Mouse (Mus musculus) left cerebral cortex, postnatal 14 days (tissue): ENCODE measurements around the gene Coro6. TPM values are rescaled to one million over a fixed set of nuclear protein-coding genes. Genes with fewer than 3 reads are reported as not detected.

Experiments
- total RNA-seq, 2 experiments: library from RNA; stranded (reverse); gene quantifications; 2 replicates each; pipeline ENCODE4 v1.2.3; 2021

Gene Coro6
- total RNA-seq, 2 experiments from 2014 or later: 31.3 to 32.4 TPM

Other genes with a start within 250 kb of the Coro6 start
- 10 to 100 TPM; 40.5 to 42.8 TPM for gene Ssh2, start 246.1 kb upstream of the Coro6 start, total RNA-seq
- 100 to 1,000 TPM; 127 to 129 TPM for gene Ankrd13b, start 27.3 kb downstream of the Coro6 start, total RNA-seq
- 100 to 1,000 TPM; 150 to 153 TPM for gene Git1, start 31.2 kb downstream of the Coro6 start, total RNA-seq
- 1 to 10 TPM; 1.6 to 1.7 TPM for gene Abhd15, start 52.7 kb downstream of the Coro6 start, total RNA-seq
- 1 to 10 TPM; 4.9 to 5.8 TPM for gene Trp53i13, start 53.6 kb downstream of the Coro6 start, total RNA-seq
- gene Gm10392, start 56.8 kb downstream of the Coro6 start, total RNA-seq: not detected
- 100 to 1,000 TPM; 106 to 109 TPM for gene Taok1, start 145.4 kb downstream of the Coro6 start, total RNA-seq
- 10 to 100 TPM; 73.9 to 81.2 TPM for gene Nufip2, start 223.7 kb downstream of the Coro6 start, total RNA-seq